Mouse (Mus musculus): ENCODE results near the gene Rbm12.

- TF ChIP-seq GATA1 (IDR thresholded peaks at IDR 0.05; ENCODE audit: borderline replicate concordance, low read length) (no peak), CTCF (IDR thresholded peaks at IDR 0.05; ENCODE audit: low read depth, low read length) (no peak)
These were observed 40.5 kb downstream of the Rbm12 start for GRCm38 (mm10) chr2:156071236-156071635.
